Mouse (Mus musculus) E14TG2a.4 (cell line): ENCODE results near the gene Abhd17a.

Experiments
- CTCF ChIP-seq: conservative IDR thresholded peaks from 2 replicates; pipeline ENCODE4 v1.5.1; 2014; ENCODE audit warnings: low read length
- NANOG ChIP-seq: IDR thresholded peaks from 2 replicates; pipeline ENCODE4 v1.6.1; 2014; ENCODE audit warnings: borderline replicate concordance, low read length, mixed read lengths

- TF ChIP-seq CTCF (no peak), NANOG (no peak)
Observed at GRCm38 (mm10) chr10:80604988-80605387, 14.8 kb upstream of the Abhd17a start.
